Mouse (Mus musculus) heart, adult 2 months (tissue): ENCODE measurements around the gene Hint1. TPM values are rescaled to one million over a fixed set of nuclear protein-coding genes. Genes with fewer than 3 reads are reported as not detected.

Experiments
- DNase-seq, 2 experiments: peaks; one replicate each; pipeline ENCODE4 v3.0.0; 2021
- H3K27ac ChIP-seq: fragments of 200-600 bp; 2 replicates; pipeline ENCODE4 v1.8.1; 2022
- H3K27me3 ChIP-seq: fragments of 200-500 bp; 2 replicates; pipeline ENCODE4 v1.6.1; 2012; ENCODE audit warnings: mild to moderate bottlenecking, low read length, inconsistent platforms, mixed read lengths; ENCODE audit not compliant: control insufficient read depth, insufficient read depth
- H3K36me3 ChIP-seq: fragments of 200-500 bp; 2 replicates; pipeline ENCODE4 v1.6.1; 2012; ENCODE audit warnings: low read length, inconsistent platforms; ENCODE audit not compliant: control insufficient read depth, insufficient read depth
- H3K4me1 ChIP-seq: fragments of 200-500 bp; 2 replicates; pipeline ENCODE4 v1.6.1; 2011; ENCODE audit warnings: low read length; ENCODE audit not compliant: control insufficient read depth, insufficient read depth
- H3K4me3 ChIP-seq: fragments of 200-600 bp; 2 replicates; pipeline ENCODE4 v1.8.1; 2022
- H3K79me2 ChIP-seq: fragments of 200-500 bp; replicated peaks from 2 replicates; pipeline ENCODE4 v1.6.1; 2012; ENCODE audit warnings: mild to moderate bottlenecking, inconsistent platforms, low read length, moderate library complexity, mixed read lengths; ENCODE audit not compliant: control insufficient read depth, insufficient read depth
- H3K9ac ChIP-seq: fragments of 200-500 bp; 2 replicates; pipeline ENCODE4 v1.6.1; 2012; ENCODE audit warnings: low read depth, mild to moderate bottlenecking, control low read depth, inconsistent platforms, low read length, mixed read lengths
- CTCF ChIP-seq: fragments of 200-600 bp; IDR thresholded peaks from 2 replicates; pipeline ENCODE4 v1.8.1; 2022; ENCODE audit warnings: antibody characterized with exemption, mild to moderate bottlenecking, moderate library complexity
- EP300 ChIP-seq: fragments of 200-500 bp; IDR thresholded peaks from 2 replicates; pipeline ENCODE4 v1.6.1; 2011; ENCODE audit warnings: low read depth, low read length, control low read depth; ENCODE audit not compliant: insufficient read depth
- POLR2A ChIP-seq: fragments of 200-500 bp; IDR thresholded peaks from 2 replicates; pipeline ENCODE4 v1.6.1; 2011; ENCODE audit warnings: mild to moderate bottlenecking, low read depth, low read length, control low read depth; ENCODE audit not compliant: insufficient read depth
- WGBS: fragments of 180-500 bp; shearing (Covaris S2); methylation state at CpG from one replicate; pipeline ENCODE4 v1.1.7; 2018; 5-methylcytosine and 5-hydroxymethylcytosine counted together
- intact Hi-C: fragments of 180-260 bp; cut with DNase I; formaldehyde crosslinking; loops from one replicate; pipeline ENCODE4 v1.15.1; 2025
- polyA plus RNA-seq: library from polyadenylated mRNA; depleted of rRNA; stranded (reverse); fragments of >200 nt; gene quantifications from 2 replicates; pipeline ENCODE4 v1.2.3, GENCODE M21; 2012
- total RNA-seq, 2 experiments: library from RNA; stranded (reverse); gene quantifications; 2 replicates each; pipeline ENCODE4 v1.2.3; 2021

Hint1 gene
- total and polyA plus RNA-seq, 3 experiments: 258 to 477 (median 297) TPM

- H3K9ac ChIP-seq: no peak overlapping the region
Measured at GRCm38 (mm10) chr11:54867903-54868434, 1.8 kb downstream of the Hint1 start.

GRCm38 (mm10) chr11:54868445-54868844 is 2.3 kb downstream of the Hint1 start:
- H3K4me1 ChIP-seq: peaks cover 4% of the 10 kb centered on the region
- no peak overlapping the region for H3K27ac ChIP-seq
- TF ChIP-seq POLR2A (no peak), EP300 (no peak), CTCF (no peak)
- H3K9ac ChIP-seq: no peak overlapping the region
- peaks cover 5% of the 10 kb centered on the region for H3K36me3 ChIP-seq
- no peak for DNase-seq
- 68% methylated on average over 2 of the region's 2 CpGs for WGBS
- H3K4me3 ChIP-seq: no peak overlapping the region
- H3K79me2 ChIP-seq: no peaks in the 10 kb centered on the region
- no peaks in the 10 kb centered on the region for H3K27me3 ChIP-seq
- intact Hi-C loops: no loop called here

More at GRCm38 (mm10) chr11:54867903-54868434, 1.8 kb downstream of the Hint1 start:
- intact Hi-C loops: no loop called here
- no peak overlapping the region for H3K27ac ChIP-seq
- H3K27me3 ChIP-seq: no peaks in the 10 kb centered on the region
- 65% methylated on average over 3 of the region's 3 CpGs for WGBS
- DNase-seq: no peak
- peaks cover 4% of the 10 kb centered on the region for H3K4me1 ChIP-seq
- H3K36me3 ChIP-seq: peaks cover 5% of the 10 kb centered on the region
- TF ChIP-seq EP300: no peak
- no peak for TF ChIP-seq CTCF
- no peak for TF ChIP-seq POLR2A
- H3K79me2 ChIP-seq: no peaks in the 10 kb centered on the region
- no peak overlapping the region for H3K4me3 ChIP-seq

DNA sequence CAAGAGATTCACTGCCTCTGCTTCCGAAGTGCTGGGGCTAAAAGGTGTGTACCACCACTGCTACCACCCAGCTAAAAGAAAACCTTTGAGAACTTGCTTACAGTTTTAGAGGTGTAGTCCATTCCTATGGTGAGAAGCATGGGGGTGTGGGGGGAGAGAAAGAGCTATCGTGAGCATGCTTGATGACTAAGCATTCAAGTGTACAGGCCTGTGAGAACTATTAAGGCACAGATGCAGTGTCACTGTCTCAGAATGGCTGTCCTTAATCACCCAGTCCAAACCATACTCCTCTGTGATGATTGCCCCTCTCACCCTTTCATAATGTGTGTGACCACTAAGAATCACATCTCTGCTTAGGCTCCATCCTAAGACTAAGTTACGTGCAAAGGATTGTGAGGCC is 3.1 kb downstream of the Hint1 start:
- Histone ChIP-seq H3K9ac (no peak overlapping the region), H3K79me2 (no peaks in the 10 kb centered on the region), H3K4me3 (no peak overlapping the region), H3K27me3 (no peaks in the 10 kb centered on the region), H3K4me1 (peaks cover 4% of the 10 kb centered on the region), H3K27ac (no peak overlapping the region), H3K36me3 (peaks cover 5% of the 10 kb centered on the region)
- no peak for DNase-seq
- intact Hi-C loops: no loop called here
- TF ChIP-seq POLR2A: no peak
- TF ChIP-seq EP300: no peak
- TF ChIP-seq CTCF: no peak
- 72% methylated on average over 3 of the region's 3 CpGs for WGBS

DNA sequence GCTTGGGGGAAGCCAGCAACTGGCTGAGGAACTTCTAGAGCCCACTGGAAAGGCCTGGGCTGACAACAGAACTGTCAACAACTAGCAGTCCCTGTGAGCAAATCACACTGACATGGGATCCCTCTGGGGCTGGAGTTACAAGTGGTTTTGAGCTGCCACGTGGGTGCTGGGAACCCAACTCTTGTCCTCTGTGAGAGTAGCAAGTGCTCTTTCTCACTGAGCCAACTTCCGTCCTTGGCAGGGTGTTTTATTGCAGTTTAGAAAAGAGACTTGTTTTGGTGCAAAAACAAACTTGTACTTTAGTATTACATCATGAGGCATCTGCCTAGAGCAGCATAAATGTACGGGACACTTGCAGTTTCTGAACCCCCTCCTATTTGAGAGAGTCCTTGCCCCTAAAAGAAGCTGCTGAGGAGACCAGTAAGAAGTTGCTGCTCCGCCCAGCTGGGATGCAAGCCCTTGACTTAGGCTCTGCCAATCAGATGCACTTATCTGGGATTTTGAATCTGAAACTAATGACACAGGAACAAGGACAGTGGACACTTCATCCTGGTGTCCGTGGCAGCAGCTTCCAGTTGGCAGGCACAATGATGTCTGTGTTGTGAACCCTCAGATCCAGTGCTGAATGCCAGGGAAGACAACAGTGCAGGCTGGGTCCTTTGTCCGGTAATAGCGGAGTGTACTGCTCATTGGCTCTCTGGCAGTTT is 5.8 kb downstream of the Hint1 start:
- TF ChIP-seq EP300 (no peak), CTCF (no peak), POLR2A (no peak)
- Histone ChIP-seq H3K4me3 (no peak overlapping the region), H3K9ac (no peak overlapping the region), H3K79me2 (no peaks in the 10 kb centered on the region), H3K36me3 (peaks cover 5% of the 10 kb centered on the region), H3K4me1 (peaks cover 3% of the 10 kb centered on the region), H3K27me3 (no peaks in the 10 kb centered on the region), H3K27ac (no peak overlapping the region)
- DNase-seq: no peak
- 60% methylated on average over 7 of the region's 7 CpGs for WGBS
- intact Hi-C loops: loop anchor here (10.0 kb wide), 1 partner anchor 213 kb away; no protein-coding TSS in a partner anchor

DNA sequence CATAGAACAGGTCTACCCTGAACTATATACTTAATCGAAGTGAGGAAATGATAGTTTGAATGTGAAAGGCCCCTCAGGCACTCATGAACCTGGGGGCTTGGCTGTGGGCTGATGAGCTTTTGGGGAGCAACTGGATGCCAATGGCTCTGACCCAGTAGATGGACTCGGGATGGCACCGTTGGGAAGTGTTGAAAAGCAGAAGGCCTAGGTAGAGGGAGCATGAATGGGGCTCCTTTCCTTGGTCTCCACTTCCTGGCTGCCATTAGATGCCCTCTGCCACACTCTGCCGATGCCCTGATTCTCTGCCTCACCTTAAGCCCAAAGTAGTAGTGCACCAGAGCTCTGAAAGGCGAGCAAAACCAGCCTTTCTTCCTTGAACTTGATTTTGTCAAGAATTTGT is 9.8 kb downstream of the Hint1 start:
- 92% methylated on average over 5 of the region's 5 CpGs for WGBS
- Histone ChIP-seq H3K9ac (no peak overlapping the region), H3K4me3 (no peak overlapping the region), H3K4me1 (peaks cover 6% of the 10 kb centered on the region), H3K79me2 (no peaks in the 10 kb centered on the region), H3K36me3 (peaks cover 3% of the 10 kb centered on the region; the same call in 1 of the 2 replicates), H3K27ac (no peak overlapping the region), H3K27me3 (no peaks in the 10 kb centered on the region)
- TF ChIP-seq CTCF (no peak), EP300 (no peak), POLR2A (no peak)
- DNase-seq: no peak
- intact Hi-C loops: loop anchor here (10.0 kb wide), 1 partner anchor 209 kb away; no protein-coding TSS in a partner anchor

- H3K79me2 ChIP-seq: no peaks in the 10 kb centered on the region
- H3K4me3 ChIP-seq: no peak overlapping the region
- no peak overlapping the region for H3K27ac ChIP-seq
- WGBS: 71% methylated on average over 6 of the region's 6 CpGs
- no peaks in the 10 kb centered on the region for H3K27me3 ChIP-seq
- H3K9ac ChIP-seq: no peak overlapping the region
- intact Hi-C loops: loop anchor here (1.0 to 10.0 kb wide), 3 partner anchors 48 to 206 kb away; no protein-coding TSS in a partner anchor
- no peaks in the 10 kb centered on the region; the same call in 1 of the 2 replicates for H3K36me3 ChIP-seq
- H3K4me1 ChIP-seq: peaks cover 18% of the 10 kb centered on the region
- no peak for DNase-seq
- TF ChIP-seq EP300: no peak
- no peak for TF ChIP-seq POLR2A
- TF ChIP-seq CTCF: no peak
Measured at GRCm38 (mm10) chr11:54878893-54879292, 12.7 kb downstream of the Hint1 start.
